Mouse (Mus musculus) cerebellum, adult 11 months (tissue): Measurements from ENCODE around the gene Trpm3.

Experiments
- DNase-seq: peaks from one replicate; pipeline ENCODE4 v3.0.0; 2022

Trpm3 gene

GRCm38 (mm10) chr19:22308081-22308480, 169.2 kb downstream of the Trpm3 start:
- no peak for DNase-seq

GRCm38 (mm10) chr19:22317306-22317705, 178.5 kb downstream of the Trpm3 start:
- no peak for DNase-seq

- DNase-seq: no peak
These were observed 188.0 kb downstream of the Trpm3 start for GRCm38 (mm10) chr19:22326813-22327212.

GRCm38 (mm10) chr19:22327226-22327625, 188.4 kb downstream of the Trpm3 start:
- DNase-seq: no peak

GRCm38 (mm10) chr19:22336278-22336677, 197.4 kb downstream of the Trpm3 start:
- no peak for DNase-seq

GRCm38 (mm10) chr19:22337468-22337867, 198.6 kb downstream of the Trpm3 start:
- DNase-seq: peak; percentile 59

- no peak for DNase-seq
These were observed 200.1 kb downstream of the Trpm3 start for GRCm38 (mm10) chr19:22338927-22339326.

- no peak for DNase-seq
These were observed 215.2 kb downstream of the Trpm3 start for GRCm38 (mm10) chr19:22354037-22354541.

- no peak for DNase-seq
These were observed 248.0 kb downstream of the Trpm3 start for GRCm38 (mm10) chr19:22386890-22387289.

- no peak for DNase-seq
These were observed 255.9 kb downstream of the Trpm3 start for GRCm38 (mm10) chr19:22394700-22395099.

GRCm38 (mm10) chr19:22404049-22404448, 265.2 kb downstream of the Trpm3 start:
- no peak for DNase-seq

GRCm38 (mm10) chr19:22418239-22418638, 279.4 kb downstream of the Trpm3 start:
- no peak for DNase-seq

- DNase-seq: peak; percentile 67
These were observed 298.4 kb downstream of the Trpm3 start for GRCm38 (mm10) chr19:22437207-22437606.

GRCm38 (mm10) chr19:22447418-22448339, 308.8 kb downstream of the Trpm3 start:
- peak; percentile 71 for DNase-seq

- DNase-seq: no peak
These were observed 309.8 kb downstream of the Trpm3 start for GRCm38 (mm10) chr19:22448340-22449288.

- no peak for DNase-seq
These were observed 312.4 kb downstream of the Trpm3 start for GRCm38 (mm10) chr19:22451290-22451689.

- DNase-seq: no peak
These were observed 318.1 kb downstream of the Trpm3 start for GRCm38 (mm10) chr19:22456935-22457334.

GRCm38 (mm10) chr19:22462043-22462442, 323.2 kb downstream of the Trpm3 start:
- DNase-seq: no peak

- DNase-seq: no peak
These were observed 324.7 kb downstream of the Trpm3 start for GRCm38 (mm10) chr19:22463506-22463905.

- no peak for DNase-seq
These were observed 330.8 kb downstream of the Trpm3 start for GRCm38 (mm10) chr19:22469608-22470007.

- DNase-seq: peak; percentile 71
These were observed 334.3 kb downstream of the Trpm3 start for GRCm38 (mm10) chr19:22473030-22473712.

- DNase-seq: no peak
These were observed 339.6 kb downstream of the Trpm3 start for GRCm38 (mm10) chr19:22478295-22478989.
